Mouse (Mus musculus) kidney, adult 18-20 months (tissue): Measurements from ENCODE around the gene Ttc32.
"Not testable (repeated sequence)": the region's sequence is repeated elsewhere in the genome, so short reads cannot be mapped to it uniquely, and the experiment has no call there.

ENCODE experiments used
- DNase-seq: peaks from one replicate; pipeline ENCODE4 v3.0.0; 2021

Gene Ttc32

GRCm38 (mm10) chr12:9029888-9030723 lies at the start of gene Ttc32:
Gene Ttc32 (plus strand): TSS chr12:9029997.
- DNase-seq, result peak; percentile 96

GRCm38 (mm10) chr12:8993231-8993630 lies 36.6 kb upstream of the Ttc32 start:
- DNase-seq, result no peak

GRCm38 (mm10) chr12:8998318-8998717 lies 31.5 kb upstream of the Ttc32 start:
- DNase-seq, result no peak

GRCm38 (mm10) chr12:9002038-9002648 lies 27.7 kb upstream of the Ttc32 start:
- peak; percentile 40 for DNase-seq

GRCm38 (mm10) chr12:9007146-9007545 lies 22.7 kb upstream of the Ttc32 start:
- DNase-seq, result no peak

GRCm38 (mm10) chr12:9007811-9008210 lies 22.0 kb upstream of the Ttc32 start:
- no peak for DNase-seq

GRCm38 (mm10) chr12:9010311-9010710 lies 19.5 kb upstream of the Ttc32 start:
- DNase-seq, result no peak

- DNase-seq, result no peak
Measured at GRCm38 (mm10) chr12:9016376-9016775, 13.4 kb upstream of the Ttc32 start.

GRCm38 (mm10) chr12:9020431-9020830 lies 9.4 kb upstream of the Ttc32 start:
- no peak for DNase-seq

- no peak for DNase-seq
Measured at GRCm38 (mm10) chr12:9020986-9021385, 8.8 kb upstream of the Ttc32 start.

- DNase-seq, result no peak
Measured at GRCm38 (mm10) chr12:9023031-9023430, 6.8 kb upstream of the Ttc32 start.

- DNase-seq, result no peak
Measured at GRCm38 (mm10) chr12:9024071-9024470, 5.7 kb upstream of the Ttc32 start.

- no peak for DNase-seq
Measured at GRCm38 (mm10) chr12:9024736-9025135, 5.1 kb upstream of the Ttc32 start.

- no peak for DNase-seq
Measured at GRCm38 (mm10) chr12:9026843-9027242, 3.0 kb upstream of the Ttc32 start.

- not testable (repeated sequence) for DNase-seq
Measured at GRCm38 (mm10) chr12:9028816-9029215, 981 bp upstream of the Ttc32 start.

GRCm38 (mm10) chr12:9029506-9029887 lies 300 bp upstream of the Ttc32 start:
- DNase-seq, result no peak

- DNase-seq, result no peak
Measured at GRCm38 (mm10) chr12:9031166-9031565, 1.4 kb downstream of the Ttc32 start.

- no peak for DNase-seq
Measured at GRCm38 (mm10) chr12:9033140-9033539, 3.3 kb downstream of the Ttc32 start.

- no peak for DNase-seq
Measured at GRCm38 (mm10) chr12:9036409-9036808, 6.6 kb downstream of the Ttc32 start.

GRCm38 (mm10) chr12:9040177-9040576 lies 10.4 kb downstream of the Ttc32 start:
- no peak for DNase-seq

- no peak for DNase-seq
Measured at GRCm38 (mm10) chr12:9040686-9041085, 10.9 kb downstream of the Ttc32 start.

- no peak for DNase-seq
Measured at GRCm38 (mm10) chr12:9042316-9042715, 12.5 kb downstream of the Ttc32 start.

GRCm38 (mm10) chr12:9042759-9043158 lies 13.0 kb downstream of the Ttc32 start:
- DNase-seq, result no peak

- no peak for DNase-seq
Measured at GRCm38 (mm10) chr12:9044666-9045065, 14.9 kb downstream of the Ttc32 start.

GRCm38 (mm10) chr12:9046674-9047073 lies 16.9 kb downstream of the Ttc32 start:
- DNase-seq, result no peak
